Mouse (Mus musculus) forebrain, embryonic 13.5 days (tissue): Measurements from ENCODE around the gene Arhgap32. TPM values are rescaled to one million over a fixed set of nuclear protein-coding genes. Genes with fewer than 3 reads are reported as not detected.
"Not testable (repeated sequence)": the region's sequence is repeated elsewhere in the genome, so short reads cannot be mapped to it uniquely, and the experiment has no call there.

Source experiments
- ATAC-seq: fragments of 200-750 bp; cut with Nextera tagmentation; 2 replicates; pipeline ENCODE4 v1.8.0; 2017
- H3K27ac ChIP-seq: fragments of 300-500 bp; sonication (generic); 2 replicates; pipeline ENCODE4 v1.5.1; 2015; ENCODE audit warnings: inconsistent platforms, mild to moderate bottlenecking, moderate library complexity
- H3K27me3 ChIP-seq: fragments of 300-500 bp; sonication (generic); 2 replicates; pipeline ENCODE4 v1.6.1; 2015; ENCODE audit warnings: mild to moderate bottlenecking, inconsistent platforms
- H3K36me3 ChIP-seq: fragments of 300-500 bp; sonication (generic); 2 replicates; pipeline ENCODE4 v1.6.1; 2015; ENCODE audit warnings: mild to moderate bottlenecking, inconsistent platforms; ENCODE audit not compliant: poor library complexity, severe bottlenecking
- H3K4me1 ChIP-seq: fragments of 300-500 bp; sonication (generic); 2 replicates; pipeline ENCODE4 v1.6.1; 2015; ENCODE audit warnings: inconsistent platforms
- H3K4me2 ChIP-seq: fragments of 300-500 bp; sonication (generic); 2 replicates; pipeline ENCODE4 v1.6.1; 2015; ENCODE audit warnings: inconsistent platforms, mild to moderate bottlenecking, moderate library complexity
- H3K4me3 ChIP-seq: fragments of 300-500 bp; sonication (generic); 2 replicates; pipeline ENCODE4 v1.5.1; 2015; ENCODE audit warnings: mild to moderate bottlenecking, inconsistent platforms
- H3K9ac ChIP-seq: fragments of 300-500 bp; sonication (generic); 2 replicates; pipeline ENCODE4 v1.6.1; 2015; ENCODE audit warnings: mild to moderate bottlenecking, inconsistent platforms
- H3K9me3 ChIP-seq: fragments of 300-500 bp; sonication (generic); replicated peaks from 2 replicates; pipeline ENCODE4 v1.6.1; 2016; ENCODE audit warnings: inconsistent platforms
- WGBS: fragments of 180-500 bp; shearing (Covaris S2); methylation state at CpG from one replicate; pipeline ENCODE4 v1.1.7; 2015; 5-methylcytosine and 5-hydroxymethylcytosine counted together
- polyA plus RNA-seq: library from polyadenylated mRNA; unstranded; fragments of >200 nt; fragmentation: Nextera tagmentation; extraction: Ambion mirVana; gene quantifications from 2 replicates; pipeline ENCODE4 v1.2.1, GENCODE M21; 2015

The Arhgap32 gene
- polyA plus RNA-seq, 1 experiment from 2014 or later = 7.5 TPM

GRCm38 (mm10) chr9:32104670-32105069 lies 11.3 kb upstream of the Arhgap32 start:
- no peaks in the 10 kb centered on the region for H3K36me3 ChIP-seq
- WGBS = 89% methylated on average over 8 of the region's 8 CpGs
- no peak overlapping the region for H3K4me3 ChIP-seq
- no peaks in the 10 kb centered on the region for H3K9me3 ChIP-seq
- H3K27ac ChIP-seq = no peak overlapping the region
- no peaks in the 10 kb centered on the region for H3K4me1 ChIP-seq
- no peak for ATAC-seq
- H3K9ac ChIP-seq = no peak overlapping the region
- no peaks in the 10 kb centered on the region for H3K27me3 ChIP-seq
- H3K4me2 ChIP-seq = no peak overlapping the region

DNA sequence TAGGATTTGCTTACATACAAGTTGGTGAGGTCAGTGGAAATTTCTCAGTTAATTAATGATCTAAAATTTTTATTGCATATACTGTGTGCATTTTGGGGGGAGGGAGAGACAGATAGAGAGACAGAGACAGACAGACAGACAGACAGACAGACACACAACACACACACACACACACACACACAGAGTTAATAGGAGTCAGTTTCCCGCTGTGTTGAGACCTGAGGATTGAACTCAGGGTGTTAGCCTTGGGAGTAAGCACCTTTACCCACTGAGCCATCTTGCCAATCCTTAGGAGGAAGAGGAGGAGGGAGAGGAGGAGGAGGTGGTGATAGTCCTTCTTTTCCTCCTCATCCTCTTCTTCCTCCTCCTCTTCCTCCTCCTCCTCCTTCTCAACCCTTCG lies 5.6 kb upstream of the Arhgap32 start:
- Histone ChIP-seq H3K4me3 (no peak overlapping the region), H3K4me1 (no peaks in the 10 kb centered on the region), H3K27ac (no peak overlapping the region), H3K27me3 (no peaks in the 10 kb centered on the region), H3K9me3 (no peaks in the 10 kb centered on the region), H3K4me2 (no peak overlapping the region), H3K36me3 (no peaks in the 10 kb centered on the region), H3K9ac (no peak overlapping the region)
- WGBS = 79% methylated on average over 2 of the region's 2 CpGs
- ATAC-seq = no peak

- H3K9ac ChIP-seq = no peak overlapping the region
- no peaks in the 10 kb centered on the region for H3K9me3 ChIP-seq
- 0 out of 2 replicates have a peak, but pooled peaks cover 2% of the 10 kb centered on the region for H3K4me1 ChIP-seq
- no peaks in the 10 kb centered on the region for H3K36me3 ChIP-seq
- WGBS = 90% methylated on average over 5 of the region's 5 CpGs
- H3K4me3 ChIP-seq = no peak overlapping the region
- no peaks in the 10 kb centered on the region for H3K27me3 ChIP-seq
- no peak for ATAC-seq
- H3K4me2 ChIP-seq = no peak overlapping the region
- H3K27ac ChIP-seq = no peak overlapping the region
Measured at GRCm38 (mm10) chr9:32116272-32116671, 336 bp downstream of the Arhgap32 start.

- Histone ChIP-seq H3K36me3 (no peaks in the 10 kb centered on the region), H3K4me3 (no peak overlapping the region), H3K27me3 (no peaks in the 10 kb centered on the region), H3K4me1 (0 out of 2 replicates have a peak, but pooled peaks cover 2% of the 10 kb centered on the region), H3K9me3 (0 out of 2 replicates have a peak, but pooled peaks cover 3% of the 10 kb centered on the region), H3K4me2 (no peak overlapping the region), H3K9ac (no peak overlapping the region), H3K27ac (no peak overlapping the region)
- no peak for ATAC-seq
- WGBS = 70% methylated on average over 4 of the region's 4 CpGs
Measured at GRCm38 (mm10) chr9:32117876-32118275, 1.9 kb downstream of the Arhgap32 start.

GRCm38 (mm10) chr9:32118433-32118832 lies 2.5 kb downstream of the Arhgap32 start:
- Histone ChIP-seq H3K4me3 (no peak overlapping the region), H3K9ac (no peak overlapping the region), H3K27me3 (no peaks in the 10 kb centered on the region), H3K4me2 (no peak overlapping the region), H3K9me3 (0 out of 2 replicates have a peak, but pooled peaks cover 3% of the 10 kb centered on the region), H3K4me1 (0 out of 2 replicates have a peak, but pooled peaks cover 2% of the 10 kb centered on the region), H3K36me3 (no peaks in the 10 kb centered on the region), H3K27ac (no peak overlapping the region)
- ATAC-seq = no peak

- H3K4me1 ChIP-seq = 0 out of 2 replicates have a peak, but pooled peaks cover 2% of the 10 kb centered on the region
- H3K4me3 ChIP-seq = no peak overlapping the region
- H3K9ac ChIP-seq = no peak overlapping the region
- no peaks in the 10 kb centered on the region for H3K36me3 ChIP-seq
- no peaks in the 10 kb centered on the region for H3K27me3 ChIP-seq
- 97% methylated on average over 6 of the region's 6 CpGs for WGBS
- H3K9me3 ChIP-seq = 0 out of 2 replicates have a peak, but pooled peaks cover 3% of the 10 kb centered on the region
- H3K4me2 ChIP-seq = no peak overlapping the region
- no peak for ATAC-seq
- H3K27ac ChIP-seq = no peak overlapping the region
Measured at GRCm38 (mm10) chr9:32119586-32119985, 3.6 kb downstream of the Arhgap32 start.

DNA sequence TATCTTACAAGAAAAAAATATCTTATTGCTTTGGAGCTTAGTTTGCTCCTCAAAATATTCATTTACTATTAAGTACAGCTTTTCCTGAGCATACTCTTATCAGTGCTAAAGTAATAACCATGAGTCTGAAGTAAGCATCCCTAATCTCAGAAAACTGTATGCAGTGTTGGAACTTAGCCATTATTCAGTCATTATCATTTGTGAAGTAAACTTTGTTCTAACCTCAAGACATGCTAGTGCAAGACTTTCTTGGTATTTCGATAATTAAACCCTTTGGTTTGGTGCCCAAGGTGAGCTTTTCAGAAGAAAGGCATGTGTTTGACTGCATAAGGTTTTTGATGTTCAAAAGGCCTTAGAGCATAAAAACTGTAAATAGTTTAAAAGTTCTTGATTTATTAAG lies 4.2 kb downstream of the Arhgap32 start:
- no peak for ATAC-seq
- Histone ChIP-seq H3K36me3 (no peaks in the 10 kb centered on the region), H3K9ac (no peak overlapping the region), H3K9me3 (0 out of 2 replicates have a peak, but pooled peaks cover 3% of the 10 kb centered on the region), H3K4me1 (0 out of 2 replicates have a peak, but pooled peaks cover 2% of the 10 kb centered on the region), H3K4me2 (no peak overlapping the region), H3K4me3 (no peak overlapping the region), H3K27me3 (no peaks in the 10 kb centered on the region), H3K27ac (no peak overlapping the region)
- WGBS = 98% methylated on average over 1 of the region's 1 CpGs

DNA sequence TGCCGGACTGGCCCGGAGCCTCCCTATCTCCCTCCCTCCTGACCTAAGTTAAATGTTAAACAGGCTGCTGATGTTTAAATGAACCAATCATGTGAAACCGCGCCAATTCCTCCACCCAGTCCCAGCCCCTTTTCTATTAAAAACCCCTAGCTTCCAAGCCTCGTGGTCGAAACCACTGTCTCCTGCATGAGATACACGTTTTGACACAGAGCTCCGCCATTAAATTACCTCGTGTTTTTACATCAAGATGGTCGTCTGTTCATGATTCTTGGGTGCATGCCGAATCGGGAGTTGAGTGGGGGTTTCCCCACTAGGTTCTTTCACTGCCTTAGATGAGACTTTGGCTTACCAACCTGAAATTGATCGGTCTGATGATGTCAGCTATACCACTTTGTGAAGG lies 5.3 kb downstream of the Arhgap32 start:
- not testable (repeated sequence) for H3K27ac ChIP-seq, H3K4me2 ChIP-seq, H3K4me3 ChIP-seq, H3K4me1 ChIP-seq, H3K9ac ChIP-seq, H3K27me3 ChIP-seq, H3K9me3 ChIP-seq, H3K36me3 ChIP-seq, ATAC-seq
- 95% methylated on average over 13 of the region's 13 CpGs for WGBS

DNA sequence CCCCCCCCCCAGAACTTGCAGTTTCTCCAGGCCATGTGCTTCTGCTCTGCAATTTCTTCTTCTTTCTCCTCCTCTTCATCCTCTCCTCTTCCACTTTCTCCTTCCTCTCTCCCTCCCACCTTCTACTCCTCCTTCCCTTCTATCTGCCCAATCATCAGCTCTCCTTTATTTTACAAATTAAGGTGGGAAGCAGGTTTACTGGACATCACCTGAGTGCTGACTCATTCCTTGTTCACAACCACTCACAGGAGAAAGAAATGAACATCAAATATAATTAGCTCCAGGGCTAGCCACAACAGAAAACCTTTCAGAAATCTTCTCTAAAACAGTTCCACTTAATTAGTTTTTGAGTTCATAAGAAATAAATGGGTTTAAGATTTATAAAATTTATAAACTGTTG lies 20.3 kb downstream of the Arhgap32 start:
- Histone ChIP-seq H3K36me3 (no peaks in the 10 kb centered on the region), H3K9me3 (no peaks in the 10 kb centered on the region), H3K4me2 (no peak overlapping the region), H3K27me3 (no peaks in the 10 kb centered on the region), H3K9ac (no peak overlapping the region), H3K27ac (no peak overlapping the region), H3K4me1 (no peaks in the 10 kb centered on the region), H3K4me3 (no peak overlapping the region)
- no peak for ATAC-seq

- WGBS = 79% methylated on average over 11 of the region's 11 CpGs
- no peaks in the 10 kb centered on the region for H3K27me3 ChIP-seq
- H3K27ac ChIP-seq = no peak overlapping the region
- H3K36me3 ChIP-seq = no peaks in the 10 kb centered on the region
- no peak for ATAC-seq
- H3K4me2 ChIP-seq = no peak overlapping the region
- H3K9me3 ChIP-seq = no peaks in the 10 kb centered on the region
- no peaks in the 10 kb centered on the region for H3K4me1 ChIP-seq
- H3K9ac ChIP-seq = no peak overlapping the region
- no peak overlapping the region for H3K4me3 ChIP-seq
Measured at GRCm38 (mm10) chr9:32136680-32137295, 20.9 kb downstream of the Arhgap32 start.

GRCm38 (mm10) chr9:32137697-32138426 lies 21.9 kb downstream of the Arhgap32 start:
- no peaks in the 10 kb centered on the region for H3K27me3 ChIP-seq
- H3K4me1 ChIP-seq = no peaks in the 10 kb centered on the region
- H3K27ac ChIP-seq = no peak overlapping the region
- H3K9me3 ChIP-seq = no peaks in the 10 kb centered on the region
- ATAC-seq = no peak
- H3K36me3 ChIP-seq = no peaks in the 10 kb centered on the region
- no peak overlapping the region for H3K9ac ChIP-seq
- no peak overlapping the region for H3K4me2 ChIP-seq
- H3K4me3 ChIP-seq = no peak overlapping the region
- WGBS = 85% methylated on average over 14 of the region's 14 CpGs

DNA sequence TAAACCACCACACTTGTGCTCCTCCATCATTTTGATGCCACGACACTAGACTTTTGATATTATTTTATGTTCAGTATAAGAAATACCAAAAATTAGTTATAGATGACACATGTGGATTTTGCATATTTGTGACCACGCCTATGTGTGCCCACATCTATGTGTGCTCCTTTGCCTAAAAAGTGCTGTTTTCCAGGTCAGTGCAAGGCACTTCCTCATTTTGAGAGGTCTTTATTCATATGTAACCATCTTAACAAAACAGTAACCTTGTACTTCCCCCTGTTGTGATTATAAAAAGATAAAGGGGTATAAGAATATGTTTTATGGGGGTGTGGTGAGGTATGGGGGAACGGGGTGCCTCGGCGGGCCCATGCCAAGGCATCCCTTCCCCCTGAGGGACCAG lies 22.7 kb downstream of the Arhgap32 start:
- H3K27me3 ChIP-seq = no peaks in the 10 kb centered on the region

More for the DNA sequence above, 22.7 kb downstream of the Arhgap32 start:
- H3K9me3 ChIP-seq = no peaks in the 10 kb centered on the region
- H3K36me3 ChIP-seq = no peaks in the 10 kb centered on the region
- ATAC-seq = no peak
- 96% methylated on average over 5 of the region's 5 CpGs for WGBS
- H3K4me2 ChIP-seq = no peak overlapping the region
- H3K27ac ChIP-seq = no peak overlapping the region
- no peaks in the 10 kb centered on the region for H3K4me1 ChIP-seq
- no peak overlapping the region for H3K9ac ChIP-seq
- no peak overlapping the region for H3K4me3 ChIP-seq
